Mouse (Mus musculus) hindbrain, postnatal 0 days (tissue): ENCODE measurements around the gene Kalrn. TPM values are rescaled to one million over a fixed set of nuclear protein-coding genes. Genes with fewer than 3 reads are reported as not detected.
A peak's percentile ranks its signal among the peaks of the same experiment; 100 is the strongest.

Source experiments
- ATAC-seq: fragments of 200-750 bp; cut with Nextera tagmentation; 2 replicates; pipeline ENCODE4 v1.8.0; 2017; ENCODE audit warnings: mild to moderate bottlenecking, moderate TSS enrichment, moderate library complexity
- DNase-seq: peaks from one replicate; pipeline ENCODE4 v3.0.0-alpha.2; 2015; ENCODE audit warnings: low spot score
- H3K27ac ChIP-seq: fragments of 300-500 bp; sonication (generic); 2 replicates; pipeline ENCODE4 v1.5.1; 2014; ENCODE audit warnings: mild to moderate bottlenecking
- H3K27me3 ChIP-seq: fragments of 300-500 bp; sonication (generic); 2 replicates; pipeline ENCODE4 v1.6.1; 2014; ENCODE audit warnings: low read length, mixed read lengths; ENCODE audit not compliant: insufficient read depth
- H3K36me3 ChIP-seq: fragments of 300-500 bp; sonication (generic); 2 replicates; pipeline ENCODE4 v1.6.1; 2014; ENCODE audit warnings: low read length, mixed read lengths; ENCODE audit not compliant: insufficient read depth
- H3K4me1 ChIP-seq: fragments of 300-500 bp; sonication (generic); 2 replicates; pipeline ENCODE4 v1.6.1; 2014; ENCODE audit warnings: antibody characterized with exemption, low read length, mixed read lengths; ENCODE audit not compliant: insufficient read depth
- H3K4me2 ChIP-seq: fragments of 300-500 bp; sonication (generic); 2 replicates; pipeline ENCODE4 v1.6.1; 2014; ENCODE audit warnings: low read depth, mild to moderate bottlenecking, low read length, moderate library complexity, mixed read lengths
- H3K4me3 ChIP-seq: fragments of 300-500 bp; sonication (generic); 2 replicates; pipeline ENCODE4 v1.5.1; 2014; ENCODE audit warnings: low read length
- H3K9ac ChIP-seq: fragments of 300-500 bp; sonication (generic); replicated peaks from 2 replicates; pipeline ENCODE4 v1.6.1; 2014; ENCODE audit warnings: mild to moderate bottlenecking, low read length, moderate library complexity, mixed read lengths
- H3K9me3 ChIP-seq: fragments of 300-500 bp; sonication (generic); 2 replicates; pipeline ENCODE4 v1.6.1; 2016; ENCODE audit warnings: low read length, mixed read lengths
- CTCF ChIP-seq: IDR thresholded peaks from 2 replicates; pipeline ENCODE4 v1.5.1; 2016; ENCODE audit warnings: antibody characterized with exemption, control low read depth, low read depth
- WGBS: fragments of 180-500 bp; shearing (Covaris S2); extraction: QIAGEN DNeasy Blood & Tissue Kit; methylation state at CpG from one replicate; pipeline ENCODE4 v1.1.7; 2014; 5-methylcytosine and 5-hydroxymethylcytosine counted together
- polyA plus RNA-seq: library from polyadenylated mRNA; unstranded; fragments of >200 nt; fragmentation: Nextera tagmentation; extraction: Ambion mirVana; gene quantifications from 2 replicates; pipeline ENCODE4 v1.2.1, GENCODE M21; 2015
- total RNA-seq: library from RNA; depleted of rRNA; stranded (reverse); fragments of >200 nt; gene quantifications from 2 replicates; pipeline ENCODE4 v1.2.3, GENCODE M21; 2014

Kalrn gene
- total and polyA plus RNA-seq, 2 experiments from 2014 or later = 17.0 to 107 TPM

DNA sequence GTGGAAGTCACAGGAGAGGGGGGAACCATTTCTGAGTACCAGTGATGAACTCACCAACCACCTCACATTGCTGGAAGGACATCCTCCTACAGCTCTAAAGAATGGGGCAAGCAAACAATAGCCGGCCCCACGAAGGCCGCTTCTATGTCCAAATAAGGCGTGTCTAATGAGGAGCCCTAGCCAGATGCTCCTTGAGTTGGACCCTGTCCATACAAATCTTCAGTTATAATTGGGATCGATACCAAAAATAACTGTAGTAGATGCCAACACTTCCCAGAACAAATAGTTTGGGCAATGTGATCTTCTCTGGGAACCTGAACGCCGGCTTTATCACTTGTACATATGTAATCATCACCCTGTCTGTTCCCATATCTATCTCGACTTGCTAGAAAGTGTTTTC is 303.7 kb downstream of the Kalrn start:
- WGBS = 57% methylated on average over 8 of the region's 8 CpGs
- Histone ChIP-seq H3K4me1 (no peaks in the 10 kb centered on the region), H3K27ac (no peak overlapping the region), H3K36me3 (no peaks in the 10 kb centered on the region), H3K27me3 (no peaks in the 10 kb centered on the region), H3K4me3 (no peak overlapping the region), H3K4me2 (no peak overlapping the region), H3K9ac (no peak overlapping the region), H3K9me3 (no peaks in the 10 kb centered on the region)
- no peak for ATAC-seq
- TF ChIP-seq CTCF = no peak
- no peak for DNase-seq

DNA sequence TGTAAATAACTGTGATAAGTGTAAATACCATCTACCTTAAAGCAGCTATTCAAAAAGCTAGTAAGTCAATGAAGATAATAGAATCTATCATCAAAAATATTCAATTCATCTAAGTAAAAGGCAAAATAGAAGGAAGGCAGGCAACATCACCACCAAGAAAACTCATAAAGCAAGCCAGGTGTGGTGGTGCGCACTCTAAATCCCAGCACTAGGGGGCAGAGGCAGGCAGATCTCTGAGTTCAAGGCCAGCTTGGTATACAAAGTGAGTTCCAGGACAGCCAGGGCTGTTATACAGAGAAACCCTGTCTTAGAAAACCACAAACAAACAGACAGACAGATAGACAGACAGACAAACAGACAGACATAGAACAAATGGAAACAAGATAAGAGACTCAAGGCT is 305.6 kb downstream of the Kalrn start:
- H3K27me3 ChIP-seq = no peaks in the 10 kb centered on the region
- no peaks in the 10 kb centered on the region for H3K9me3 ChIP-seq
- H3K4me3 ChIP-seq = no peak overlapping the region
- ATAC-seq = no peak
- H3K36me3 ChIP-seq = no peaks in the 10 kb centered on the region
- no peak overlapping the region for H3K9ac ChIP-seq
- DNase-seq = no peak
- 94% methylated on average over 1 of the region's 1 CpGs for WGBS
- no peak overlapping the region for H3K4me2 ChIP-seq
- peak; percentile 24; the same call in 1 of the 2 replicates for TF ChIP-seq CTCF
- no peak overlapping the region for H3K27ac ChIP-seq
- no peaks in the 10 kb centered on the region for H3K4me1 ChIP-seq

DNA sequence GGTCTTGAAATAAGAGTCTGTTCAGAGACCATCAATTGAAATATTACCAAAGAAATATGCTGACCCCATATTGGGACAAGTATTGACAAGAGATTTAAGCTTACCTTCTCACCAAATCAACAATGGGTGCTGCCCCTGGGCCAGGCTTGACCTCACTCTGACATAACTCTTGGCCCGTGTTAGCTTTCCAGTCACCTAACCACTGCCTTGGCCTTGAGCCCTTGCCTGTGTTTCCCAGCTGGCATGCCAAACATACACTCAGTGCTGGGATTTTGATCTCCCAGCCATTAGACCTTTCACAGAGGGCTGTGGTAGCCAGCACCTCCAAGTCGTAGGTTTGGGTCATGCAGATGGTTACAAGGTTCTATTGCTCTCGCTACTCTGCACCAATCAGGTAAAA is 308.7 kb downstream of the Kalrn start:
- Histone ChIP-seq H3K36me3 (no peaks in the 10 kb centered on the region), H3K9me3 (no peaks in the 10 kb centered on the region), H3K4me2 (no peak overlapping the region), H3K27ac (no peak overlapping the region), H3K9ac (no peak overlapping the region), H3K27me3 (no peaks in the 10 kb centered on the region), H3K4me1 (no peaks in the 10 kb centered on the region), H3K4me3 (no peak overlapping the region)
- no peak for ATAC-seq
- no peak for TF ChIP-seq CTCF
- DNase-seq = no peak
- WGBS = 76% methylated on average over 3 of the region's 3 CpGs

DNA sequence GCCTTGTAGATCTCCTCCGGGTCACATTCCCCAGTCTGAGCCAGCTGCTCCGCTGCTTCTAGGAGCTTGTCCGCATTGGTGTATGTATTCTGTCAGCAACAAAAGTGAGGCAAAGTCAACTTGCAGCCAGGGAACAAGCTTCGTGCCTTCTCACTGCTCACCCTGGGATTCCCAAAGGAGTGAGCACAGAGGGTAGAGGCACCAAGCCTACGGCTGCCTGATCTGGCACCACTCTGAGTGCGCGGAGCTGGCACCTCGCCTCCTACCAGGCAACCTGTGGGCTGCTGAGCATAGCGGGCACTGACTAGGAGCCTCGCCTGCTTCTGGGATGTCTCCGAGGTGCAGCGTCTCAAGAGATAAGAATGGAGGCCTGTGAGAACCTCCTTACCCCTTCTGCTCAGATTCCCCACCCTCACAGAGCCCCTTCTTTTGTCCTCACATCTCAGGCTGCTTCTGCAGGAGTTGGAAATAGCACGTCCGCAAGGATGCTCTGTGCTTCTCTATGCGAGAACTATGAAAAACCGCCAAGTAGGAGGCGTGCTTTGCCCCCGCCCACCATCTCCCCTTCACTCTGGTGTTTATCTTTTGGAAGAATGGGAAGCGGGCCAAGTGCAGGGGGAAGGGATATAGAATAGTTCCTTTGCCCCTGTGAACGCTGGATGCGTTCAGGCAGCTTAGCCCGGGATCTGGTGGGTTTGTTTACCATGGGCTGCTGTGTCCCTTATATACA is 310.4 kb downstream of the Kalrn start:
- Histone ChIP-seq H3K9me3 (no peaks in the 10 kb centered on the region), H3K4me1 (no peaks in the 10 kb centered on the region), H3K27me3 (no peaks in the 10 kb centered on the region), H3K4me3 (no peak overlapping the region), H3K4me2 (0 out of 2 replicates have a peak overlapping the region, but pooled peaks have one; percentile 1), H3K36me3 (no peaks in the 10 kb centered on the region), H3K9ac (no peak overlapping the region), H3K27ac (no peak overlapping the region)
- TF ChIP-seq CTCF = no peak
- DNase-seq (no peak), ATAC-seq (peak; percentile 40; the same call in 1 of the 2 replicates)
- 41% methylated on average over 22 of the region's 22 CpGs for WGBS

DNA sequence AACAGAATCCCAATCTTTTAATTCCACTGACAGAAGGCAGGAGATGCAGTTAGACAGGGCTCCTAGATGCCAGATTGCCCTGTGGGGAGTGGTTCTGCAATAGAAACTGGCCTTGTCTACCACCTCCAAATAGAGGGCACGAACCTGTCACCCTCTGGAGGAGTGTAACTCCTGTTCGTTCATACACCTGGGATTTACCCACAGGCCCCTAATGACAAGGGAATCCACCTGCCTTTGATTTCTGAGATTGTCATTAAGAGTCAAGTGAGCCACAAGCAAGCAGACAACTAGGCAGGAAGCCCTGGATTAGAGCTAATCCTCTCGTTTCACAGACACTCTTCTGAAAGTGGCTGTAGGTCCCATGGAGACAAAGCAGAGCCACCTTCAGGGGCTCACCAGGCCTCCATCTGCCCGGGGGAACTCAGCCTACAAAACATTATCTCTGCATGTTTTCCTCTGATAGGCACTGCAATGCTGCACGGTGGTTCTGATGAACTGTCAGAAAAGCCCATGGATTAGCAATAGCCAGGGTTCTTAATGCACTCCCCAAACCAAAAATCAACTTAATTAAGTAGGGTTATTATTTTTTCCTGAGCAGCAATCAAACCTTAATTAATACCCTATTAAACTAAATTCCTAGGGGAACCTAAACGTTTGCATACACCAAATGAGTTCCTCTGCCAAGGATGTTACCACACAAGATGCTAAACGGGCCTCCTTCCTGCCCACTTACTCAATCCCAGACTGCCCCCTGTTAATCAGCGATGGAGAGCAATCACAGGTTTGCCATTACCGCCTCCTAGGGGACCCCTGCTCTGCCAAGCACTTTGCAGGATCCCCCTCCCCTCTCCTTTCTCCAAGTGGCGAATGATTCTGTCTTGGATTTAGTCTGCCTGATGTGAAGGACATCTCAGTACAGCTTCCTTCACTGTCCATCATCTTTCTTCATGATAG is 312.1 kb downstream of the Kalrn start:
- Histone ChIP-seq H3K9me3 (no peaks in the 10 kb centered on the region), H3K4me2 (no peak overlapping the region), H3K4me3 (no peak overlapping the region), H3K36me3 (no peaks in the 10 kb centered on the region), H3K4me1 (no peaks in the 10 kb centered on the region), H3K27me3 (no peaks in the 10 kb centered on the region), H3K9ac (no peak overlapping the region), H3K27ac (no peak overlapping the region)
- ATAC-seq = no peak
- WGBS = 43% methylated on average over 10 of the region's 10 CpGs
- DNase-seq = peak; percentile 42
- no peak for TF ChIP-seq CTCF

DNA sequence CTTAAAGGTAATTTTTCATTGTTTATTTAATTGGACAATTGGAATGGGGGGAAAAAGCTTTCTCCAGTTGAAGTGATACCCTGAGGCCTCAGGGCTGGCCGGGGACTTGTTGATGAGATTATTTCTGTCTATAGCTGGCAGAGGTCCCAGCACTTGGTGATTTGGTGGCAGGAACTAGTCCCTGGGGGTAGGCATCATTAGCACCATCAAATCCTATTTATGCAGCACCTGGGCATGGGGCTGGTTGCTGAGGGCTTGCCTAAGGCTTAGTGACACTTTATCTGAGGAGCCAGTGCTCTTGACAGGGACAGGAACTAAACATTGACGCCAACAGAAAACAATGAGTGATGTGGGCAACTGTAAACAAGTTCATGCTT is 318.7 kb downstream of the Kalrn start:
- H3K4me1 ChIP-seq = no peaks in the 10 kb centered on the region; the same call in 1 of the 2 replicates
- ATAC-seq (0 out of 2 replicates have a peak, but pooled peaks have one; percentile 54), DNase-seq (peak; percentile 63)
- no peak overlapping the region for H3K27ac ChIP-seq
- no peak for TF ChIP-seq CTCF
- no peaks in the 10 kb centered on the region for H3K9me3 ChIP-seq
- H3K9ac ChIP-seq = no peak overlapping the region
- H3K27me3 ChIP-seq = no peaks in the 10 kb centered on the region
- no peaks in the 10 kb centered on the region; the same call in 1 of the 2 replicates for H3K36me3 ChIP-seq
- H3K4me2 ChIP-seq = no peak overlapping the region
- WGBS = 16% methylated on average over 2 of the region's 2 CpGs
- H3K4me3 ChIP-seq = no peak overlapping the region
